Mouse (Mus musculus) thymus, adult 2 months (tissue): ENCODE measurements around the gene Xlr5a.

Experiments
- CTCF ChIP-seq: fragments of 200-500 bp; IDR thresholded peaks from 2 replicates; pipeline ENCODE4 v1.5.1; 2012; ENCODE audit warnings: mild to moderate bottlenecking, control low read depth, low read length, moderate library complexity, borderline replicate concordance; ENCODE audit not compliant: control insufficient read depth, poor library complexity, insufficient read depth; ENCODE audit errors: extremely low read depth
- POLR2A ChIP-seq: fragments of 200-500 bp; IDR thresholded peaks from 2 replicates; pipeline ENCODE4 v1.6.1; 2012; ENCODE audit warnings: mild to moderate bottlenecking, low read length, control low read depth, moderate library complexity; ENCODE audit not compliant: control insufficient read depth, poor library complexity, insufficient read depth; ENCODE audit errors: extremely low read depth

- TF ChIP-seq CTCF (no peak), POLR2A (no peak)
Observed at GRCm38 (mm10) chrX:73321029-73321428, 28.3 kb upstream of the Xlr5a start.
